Comparison of ENCODE assay signal across 16 mouse cellular contexts in the genomic region with DNA sequence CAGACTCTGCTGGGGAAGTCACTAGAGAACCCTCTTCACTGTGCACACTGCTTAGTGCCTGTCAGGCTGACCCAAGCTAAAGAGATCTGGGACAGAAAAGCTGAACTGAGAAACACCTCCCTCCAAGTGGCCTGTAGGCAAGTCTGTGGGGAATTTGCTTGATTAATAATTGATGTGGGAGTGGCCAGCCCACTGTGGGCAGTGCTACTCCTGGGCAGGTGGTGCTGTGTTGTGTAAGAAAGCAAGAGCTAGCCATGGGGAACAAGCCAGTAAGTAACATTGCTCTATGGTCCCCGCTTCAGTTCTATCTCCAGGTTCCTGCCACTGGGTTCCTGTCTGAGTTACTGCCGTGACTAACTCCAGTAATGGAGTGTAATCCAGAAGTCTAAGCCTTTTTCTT.
"Had no signal": no experiment of that assay in that cellular context is flagged by ENCODE, and none has a peak within 500 bp of the region (broad histone marks: within the 10 kb centered on the region; RNA-seq: fewer than 3 reads in every experiment).

No protein-coding gene starts in this region.

- H3K36me3 ChIP-seq: stomach, embryonic 15.5 days had no signal

- DNase-seq: layer of hippocampus, postnatal 36 days; lung, adult 18-20 months; lung, postnatal 14 days; lung, postnatal 4 days; midbrain, embryonic 14.5 days; right cerebral cortex, postnatal 4 days; spleen, adult 18-20 months; thymus, postnatal 25 days had no signal

- H3K4me1 ChIP-seq: stomach, embryonic 15.5 days had no signal

- H3K4me2 ChIP-seq: liver, embryonic 11.5 days; midbrain, embryonic 11.5 days; stomach, embryonic 15.5 days had no signal

- H3K27me3 ChIP-seq: stomach, embryonic 15.5 days had no signal

- H3K27ac ChIP-seq: hindbrain, postnatal 0 days; kidney, postnatal 0 days; left cerebral cortex, adult 2 months; liver, embryonic 14.5 days; stomach, embryonic 15.5 days had no signal

- ATAC-seq: hindbrain, postnatal 0 days; inflammation-experienced regulatory T-cells, adult 6 months had no signal

- H3K4me3 ChIP-seq: left cerebral cortex, adult 2 months; stomach, embryonic 15.5 days had no signal

- H3K9ac ChIP-seq: liver, embryonic 14.5 days; stomach, embryonic 15.5 days had no signal

- H3K9me3 ChIP-seq: stomach, embryonic 15.5 days had no signal
